Mouse (Mus musculus) heart, postnatal 0 days (tissue): ENCODE data around the gene Wnt4.

ENCODE experiments used
- CTCF ChIP-seq: IDR thresholded peaks from 2 replicates; pipeline ENCODE4 v1.5.1; 2016; ENCODE audit warnings: antibody characterized with exemption, control low read depth, low read depth
- EP300 ChIP-seq: IDR thresholded peaks from 2 replicates; pipeline ENCODE4 v1.6.1; 2016; ENCODE audit warnings: antibody characterized with exemption, low read depth

DNA sequence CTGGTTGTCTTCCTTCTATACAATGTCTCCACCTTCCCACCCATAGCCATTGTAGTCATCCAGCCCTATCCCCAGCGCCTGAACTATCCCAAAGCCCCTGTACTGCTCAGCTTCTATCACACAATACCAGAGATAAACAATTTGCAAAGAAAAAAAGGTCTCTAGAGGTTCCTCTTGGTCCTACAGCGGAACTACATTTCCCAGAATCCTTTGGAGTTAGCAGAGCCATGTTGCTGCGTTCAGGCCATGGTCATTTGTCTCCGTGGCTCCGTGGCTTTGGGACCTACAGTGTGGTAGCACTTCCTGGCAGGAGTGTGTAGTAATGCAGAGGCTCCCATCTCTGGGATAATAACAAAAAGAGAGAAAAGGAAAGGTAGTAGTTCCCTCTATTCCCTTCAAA, 43.7 kb upstream of the Wnt4 start:
- TF ChIP-seq CTCF (no peak), EP300 (no peak)
